Mouse (Mus musculus) embryonic facial prominence, embryonic 13.5 days (tissue): ENCODE data around the gene Rpgrip1l. TPM values are rescaled to one million over a fixed set of nuclear protein-coding genes. Genes with fewer than 3 reads are reported as not detected.
A peak's percentile ranks its signal among the peaks of the same experiment; 100 is the strongest.

Experiments
- ATAC-seq: fragments of 200-750 bp; cut with Nextera tagmentation; 2 replicates; pipeline ENCODE4 v1.8.0; 2017; ENCODE audit warnings: low read depth; ENCODE audit not compliant: insufficient number of reproducible peaks, insufficient read depth, low FRiP score, low TSS enrichment
- H3K27ac ChIP-seq: fragments of 300-500 bp; sonication (generic); 2 replicates; pipeline ENCODE4 v1.5.1; 2015; ENCODE audit warnings: moderate library complexity, mild to moderate bottlenecking, inconsistent platforms
- H3K27me3 ChIP-seq: fragments of 300-500 bp; sonication (generic); 2 replicates; pipeline ENCODE4 v1.6.1; 2015; ENCODE audit warnings: mild to moderate bottlenecking, inconsistent platforms
- H3K36me3 ChIP-seq: fragments of 300-500 bp; sonication (generic); 2 replicates; pipeline ENCODE4 v1.6.1; 2015; ENCODE audit warnings: mild to moderate bottlenecking, inconsistent platforms
- H3K4me1 ChIP-seq: fragments of 300-500 bp; sonication (generic); 2 replicates; pipeline ENCODE4 v1.6.1; 2015; ENCODE audit warnings: inconsistent platforms
- H3K4me2 ChIP-seq: fragments of 300-500 bp; sonication (generic); 2 replicates; pipeline ENCODE4 v1.6.1; 2015; ENCODE audit warnings: moderate library complexity, mild to moderate bottlenecking, inconsistent platforms
- H3K4me3 ChIP-seq: fragments of 300-500 bp; sonication (generic); 2 replicates; pipeline ENCODE4 v1.5.1; 2015; ENCODE audit warnings: mild to moderate bottlenecking, inconsistent platforms
- H3K9ac ChIP-seq: fragments of 300-500 bp; sonication (generic); 2 replicates; pipeline ENCODE4 v1.6.1; 2015; ENCODE audit warnings: mild to moderate bottlenecking, inconsistent platforms
- H3K9me3 ChIP-seq: fragments of 300-500 bp; sonication (generic); 2 replicates; pipeline ENCODE4 v1.6.1; 2016; ENCODE audit warnings: inconsistent platforms
- WGBS: fragments of 180-500 bp; shearing (Covaris S2); methylation state at CpG from one replicate; pipeline ENCODE4 v1.1.7; 2015; ENCODE audit warnings: mixed read lengths; 5-methylcytosine and 5-hydroxymethylcytosine counted together
- polyA plus RNA-seq: library from polyadenylated mRNA; unstranded; fragments of >200 nt; fragmentation: Nextera tagmentation; extraction: Ambion mirVana; gene quantifications from 2 replicates; pipeline ENCODE4 v1.2.1, GENCODE M21; 2015

Gene Rpgrip1l
- polyA plus RNA-seq, 1 experiment from 2014 or later, result 21.5 TPM

DNA sequence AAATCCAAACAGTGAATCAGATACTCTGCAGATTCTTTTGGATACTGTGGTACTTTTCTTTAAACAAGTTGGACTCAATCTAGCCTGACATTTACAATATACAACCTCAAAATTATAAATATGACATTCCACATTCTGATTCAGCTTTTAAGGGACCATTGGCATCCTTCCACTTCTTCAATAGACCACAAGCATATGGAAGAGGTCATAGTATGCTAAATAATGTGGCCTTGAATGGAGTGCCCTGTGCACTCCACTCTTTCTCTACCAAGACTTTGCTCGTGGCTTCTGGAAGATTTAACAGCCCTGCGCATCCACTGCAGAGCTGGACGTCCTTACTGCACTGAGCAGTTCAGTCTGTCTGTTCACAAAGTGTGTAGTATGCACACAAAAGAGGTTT is 49.1 kb downstream of the Rpgrip1l start:
- Histone ChIP-seq H3K27me3 (no peaks in the 10 kb centered on the region), H3K4me1 (peaks cover 6% of the 10 kb centered on the region; the same call in 1 of the 2 replicates), H3K9ac (no peak overlapping the region), H3K9me3 (no peaks in the 10 kb centered on the region), H3K4me2 (no peak overlapping the region), H3K4me3 (no peak overlapping the region), H3K36me3 (peaks cover 17% of the 10 kb centered on the region; the same call in 1 of the 2 replicates), H3K27ac (no peak overlapping the region; the same call in 1 of the 2 replicates)
- 62% methylated on average over 3 of the region's 3 CpGs for WGBS
- no peak for ATAC-seq

DNA sequence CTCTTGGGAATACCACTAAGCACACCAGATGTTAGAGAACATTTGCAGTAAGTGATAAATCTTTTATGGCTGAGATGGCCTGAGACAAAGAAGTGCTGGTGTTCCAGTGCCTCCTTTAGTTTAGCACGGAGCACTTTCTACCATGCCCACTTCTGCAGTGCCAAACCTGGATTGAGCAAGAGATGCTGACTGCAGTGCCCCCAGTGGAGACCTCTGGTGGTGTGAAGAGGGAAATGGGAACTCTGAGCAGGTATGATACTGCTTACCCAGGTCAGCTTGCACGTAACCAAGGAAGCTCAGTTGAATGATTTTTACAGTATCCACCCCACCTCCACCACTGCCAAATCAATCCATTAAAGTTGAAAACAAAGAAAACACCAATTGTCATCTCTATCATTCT is 51.5 kb downstream of the Rpgrip1l start:
- Histone ChIP-seq H3K9me3 (no peaks in the 10 kb centered on the region), H3K4me3 (no peak overlapping the region), H3K4me2 (no peak overlapping the region), H3K9ac (no peak overlapping the region), H3K27me3 (no peaks in the 10 kb centered on the region), H3K36me3 (peaks cover 5% of the 10 kb centered on the region; the same call in 1 of the 2 replicates), H3K4me1 (peaks cover 6% of the 10 kb centered on the region; the same call in 1 of the 2 replicates), H3K27ac (no peak overlapping the region)
- no peak for ATAC-seq
- WGBS, result 82% methylated on average over 2 of the region's 2 CpGs

- no peak for ATAC-seq
- Histone ChIP-seq H3K4me3 (no peak overlapping the region), H3K27ac (no peak overlapping the region), H3K4me2 (no peak overlapping the region), H3K36me3 (peaks cover 27% of the 10 kb centered on the region), H3K4me1 (no peaks in the 10 kb centered on the region), H3K9ac (no peak overlapping the region), H3K9me3 (no peaks in the 10 kb centered on the region), H3K27me3 (no peaks in the 10 kb centered on the region)
- 87% methylated on average over 6 of the region's 6 CpGs for WGBS
Observed at GRCm38 (mm10) chr8:91250966-91251365, 62.1 kb downstream of the Rpgrip1l start.

- Histone ChIP-seq H3K4me2 (no peak overlapping the region), H3K9me3 (no peaks in the 10 kb centered on the region), H3K36me3 (peaks cover 29% of the 10 kb centered on the region), H3K27me3 (no peaks in the 10 kb centered on the region), H3K4me1 (no peaks in the 10 kb centered on the region), H3K9ac (no peak overlapping the region), H3K27ac (no peak overlapping the region), H3K4me3 (no peak overlapping the region)
- ATAC-seq, result no peak
- 90% methylated on average over 9 of the region's 9 CpGs for WGBS
Observed at GRCm38 (mm10) chr8:91249758-91250466, 63.1 kb downstream of the Rpgrip1l start.

DNA sequence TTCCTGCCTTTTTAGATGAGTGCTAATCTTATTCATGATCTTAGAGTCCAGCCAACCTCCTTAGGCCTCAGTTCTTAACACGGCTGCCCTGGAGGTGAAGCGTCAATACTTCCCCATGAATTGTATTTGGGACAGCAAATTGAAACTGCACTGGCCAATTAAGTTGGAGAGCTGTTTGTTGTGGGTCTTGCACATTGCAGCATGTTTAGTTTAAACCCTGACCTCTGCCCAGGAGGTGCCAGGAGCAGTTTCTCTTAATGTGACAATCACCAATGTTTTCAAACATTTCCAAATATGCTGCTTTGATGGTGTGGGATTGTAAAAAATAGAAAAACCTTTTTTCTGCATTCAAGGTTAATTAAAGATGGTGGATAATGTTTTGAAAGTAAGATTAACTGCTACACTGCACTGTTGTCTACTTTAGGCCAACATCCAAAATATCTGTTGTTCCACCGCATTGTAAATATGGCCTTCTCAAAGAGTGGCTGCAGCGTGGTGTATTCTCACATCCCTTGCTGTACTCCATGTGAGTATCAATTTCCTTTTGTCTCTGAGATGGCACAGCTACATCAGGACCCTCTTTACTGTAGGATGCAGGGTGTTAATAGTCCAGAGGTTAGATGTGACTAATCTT is 67.1 kb downstream of the Rpgrip1l start:
- no peak overlapping the region for H3K27ac ChIP-seq
- H3K4me3 ChIP-seq, result no peak overlapping the region
- WGBS, result 77% methylated on average over 4 of the region's 4 CpGs
- peaks cover 26% of the 10 kb centered on the region for H3K36me3 ChIP-seq
- H3K27me3 ChIP-seq, result no peaks in the 10 kb centered on the region
- H3K9me3 ChIP-seq, result no peaks in the 10 kb centered on the region
- no peak overlapping the region for H3K4me2 ChIP-seq
- no peak overlapping the region for H3K9ac ChIP-seq
- no peak for ATAC-seq
- H3K4me1 ChIP-seq, result no peaks in the 10 kb centered on the region

- Histone ChIP-seq H3K4me2 (no peak overlapping the region), H3K4me1 (no peaks in the 10 kb centered on the region), H3K9ac (no peak overlapping the region), H3K27ac (no peak overlapping the region), H3K27me3 (no peaks in the 10 kb centered on the region), H3K9me3 (no peaks in the 10 kb centered on the region), H3K36me3 (peaks cover 16% of the 10 kb centered on the region; the same call in 1 of the 2 replicates), H3K4me3 (no peak overlapping the region)
- no peak for ATAC-seq
- 76% methylated on average over 1 of the region's 1 CpGs for WGBS
Observed at GRCm38 (mm10) chr8:91242721-91243120, 70.3 kb downstream of the Rpgrip1l start.

- Histone ChIP-seq H3K27ac (no peak overlapping the region), H3K9me3 (no peaks in the 10 kb centered on the region), H3K9ac (no peak overlapping the region), H3K27me3 (no peaks in the 10 kb centered on the region), H3K36me3 (peaks cover 13% of the 10 kb centered on the region; the same call in 1 of the 2 replicates), H3K4me3 (no peak overlapping the region), H3K4me2 (no peak overlapping the region), H3K4me1 (no peaks in the 10 kb centered on the region)
- no peak for ATAC-seq
- WGBS, result 82% methylated on average over 8 of the region's 8 CpGs
Observed at GRCm38 (mm10) chr8:91241873-91242519, 71.1 kb downstream of the Rpgrip1l start.

GRCm38 (mm10) chr8:91241371-91241770 is 71.7 kb downstream of the Rpgrip1l start:
- Histone ChIP-seq H3K9me3 (no peaks in the 10 kb centered on the region), H3K4me1 (no peaks in the 10 kb centered on the region), H3K27me3 (no peaks in the 10 kb centered on the region), H3K4me2 (no peak overlapping the region), H3K4me3 (no peak overlapping the region), H3K9ac (no peak overlapping the region), H3K36me3 (peaks cover 12% of the 10 kb centered on the region; the same call in 1 of the 2 replicates), H3K27ac (no peak overlapping the region)
- 59% methylated on average over 5 of the region's 5 CpGs for WGBS
- ATAC-seq, result no peak

DNA sequence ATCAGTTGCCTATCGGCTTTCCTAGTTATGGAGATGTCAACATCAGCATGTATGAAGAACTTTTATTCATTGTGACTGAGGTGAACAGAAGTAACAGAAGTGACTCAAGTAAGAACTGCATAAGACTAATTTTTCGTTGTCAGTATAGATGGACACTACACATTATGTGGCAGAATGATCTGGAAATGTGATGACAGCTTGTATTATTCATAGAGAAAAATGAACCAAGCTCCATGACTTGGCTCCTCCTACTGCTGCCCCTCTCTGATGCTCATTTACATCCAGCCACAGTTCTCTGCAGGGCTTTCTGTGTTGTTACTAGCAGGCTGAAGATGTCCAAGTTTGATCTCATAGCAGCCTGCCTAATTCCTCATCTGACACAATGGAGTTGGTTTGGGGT is 75.9 kb downstream of the Rpgrip1l start:
- Histone ChIP-seq H3K9me3 (no peaks in the 10 kb centered on the region), H3K9ac (no peak overlapping the region), H3K36me3 (peaks cover 10% of the 10 kb centered on the region; the same call in 1 of the 2 replicates), H3K4me1 (no peaks in the 10 kb centered on the region), H3K4me2 (no peak overlapping the region), H3K27me3 (no peaks in the 10 kb centered on the region), H3K4me3 (no peak overlapping the region), H3K27ac (no peak overlapping the region)
- no peak for ATAC-seq
- 67% methylated on average over 2 of the region's 2 CpGs for WGBS

DNA sequence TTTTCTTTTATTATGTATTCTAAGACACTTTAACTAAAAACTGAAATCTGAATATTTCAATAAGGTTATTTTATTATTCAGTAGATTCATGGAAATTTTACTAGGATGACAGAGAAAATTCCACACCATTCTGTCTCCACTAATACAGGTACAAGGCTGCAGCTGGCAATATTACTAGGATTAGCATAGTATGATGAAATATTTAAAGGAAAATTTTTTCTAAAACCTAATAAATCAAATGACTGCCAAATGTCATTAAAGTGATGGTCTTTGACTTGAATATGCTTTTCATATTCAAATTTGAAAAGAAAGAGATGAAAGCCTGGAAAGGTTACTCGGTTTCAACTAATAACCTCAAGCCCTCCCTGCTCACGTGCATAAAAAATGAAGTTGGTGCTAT is 79.0 kb downstream of the Rpgrip1l start:
- H3K9me3 ChIP-seq, result no peaks in the 10 kb centered on the region
- 70% methylated on average over 2 of the region's 2 CpGs for WGBS

GRCm38 (mm10) chr8:91227421-91227841 is 85.6 kb downstream of the Rpgrip1l start:
- Histone ChIP-seq H3K27me3 (no peaks in the 10 kb centered on the region), H3K4me2 (no peak overlapping the region), H3K27ac (0 out of 2 replicates have a peak overlapping the region, but pooled peaks have one; percentile 40), H3K4me1 (no peaks in the 10 kb centered on the region), H3K9me3 (no peaks in the 10 kb centered on the region), H3K36me3 (peaks cover 6% of the 10 kb centered on the region; the same call in 1 of the 2 replicates), H3K9ac (no peak overlapping the region), H3K4me3 (no peak overlapping the region)
- 91% methylated on average over 7 of the region's 7 CpGs for WGBS
- no peak for ATAC-seq

More for the DNA sequence above, 79.0 kb downstream of the Rpgrip1l start:
- no peak overlapping the region for H3K4me3 ChIP-seq
- ATAC-seq, result no peak
- H3K36me3 ChIP-seq, result peaks cover 9% of the 10 kb centered on the region; the same call in 1 of the 2 replicates
- H3K4me2 ChIP-seq, result no peak overlapping the region
- H3K9ac ChIP-seq, result no peak overlapping the region
- no peak overlapping the region for H3K27ac ChIP-seq
- H3K4me1 ChIP-seq, result no peaks in the 10 kb centered on the region
- H3K27me3 ChIP-seq, result no peaks in the 10 kb centered on the region
